Mouse (Mus musculus): ENCODE measurements around the gene Tcp10b. TPM values are rescaled to one million over a fixed set of nuclear protein-coding genes. Genes with fewer than 3 reads are reported as not detected.

Tcp10b gene
- 0.14 and 0.31 TPM in 2 replicates for polyA plus RNA-seq (2021; fragmentation: Nextera tagmentation)
- long read RNA-seq, experiment 1, result 0 reads
- long read RNA-seq, experiment 2, partial matches to known transcripts, result 0 of 2 reads
- long read RNA-seq, experiment 2, other reads (novel, unspliced or antisense), result 2 of 2 reads

GRCm38 (mm10) chr17:13060804-13061203 lies at the start of gene Tcp10b:
Gene Tcp10b (plus strand): TSS chr17:13061104.

GRCm38 (mm10) chr17:13052124-13052813 lies 8.6 kb upstream of the Tcp10b start, which contains the start of gene Gpr31b:
Gene Gpr31b (minus strand): TSS chr17:13052296.

GRCm38 (mm10) chr17:13131710-13132109 lies 70.8 kb downstream of the Tcp10b start, which contains the start of gene Unc93a:
Gene Unc93a (minus strand): TSS chr17:13131810.

Other genes starting within 250 kb of the Tcp10b start
- 28.0 and 35.5 TPM in 2 replicates for gene Mas1, start 193.0 kb upstream of the Tcp10b start, polyA plus RNA-seq (2021; fragmentation: Nextera tagmentation)
- not detected in 2 replicates for gene Mrgprh, start 185.1 kb upstream of the Tcp10b start, polyA plus RNA-seq (2021; fragmentation: Nextera tagmentation)
- gene Pnldc1, start 150.9 kb upstream of the Tcp10b start, polyA plus RNA-seq (2021; fragmentation: Nextera tagmentation), result 0.31 and 0.90 TPM in 2 replicates
- 191 and 205 TPM in 2 replicates for gene Tcp1, start 145.4 kb upstream of the Tcp10b start, polyA plus RNA-seq (2021; fragmentation: Nextera tagmentation)
- gene Mrpl18, start 144.8 kb upstream of the Tcp10b start, polyA plus RNA-seq (2021; fragmentation: Nextera tagmentation), result 140 and 143 TPM in 2 replicates
- 3.1 and 4.7 TPM in 2 replicates for gene Acat3, start 120.5 kb upstream of the Tcp10b start, polyA plus RNA-seq (2021; fragmentation: Nextera tagmentation)
- gene Acat2, start 100.4 kb upstream of the Tcp10b start, polyA plus RNA-seq (2021; fragmentation: Nextera tagmentation), result 36.6 and 45.0 TPM in 2 replicates
- 52.3 and 72.0 TPM in 2 replicates for gene Wtap, start 66.9 kb upstream of the Tcp10b start, polyA plus RNA-seq (2021; fragmentation: Nextera tagmentation)
- gene Sod2, start 54.3 kb upstream of the Tcp10b start, polyA plus RNA-seq (2021; fragmentation: Nextera tagmentation), result 249 and 282 TPM in 2 replicates
- gene Gpr31b, start 8.8 kb upstream of the Tcp10b start, polyA plus RNA-seq (2021; fragmentation: Nextera tagmentation), result not detected in 2 replicates
- gene Unc93a, start 70.7 kb downstream of the Tcp10b start, polyA plus RNA-seq (2021; fragmentation: Nextera tagmentation), result 0.06 TPM in 1 of 2 replicates, not detected in the other
- not detected in 2 replicates for gene Smok2a, start 160.1 kb downstream of the Tcp10b start, polyA plus RNA-seq (2021; fragmentation: Nextera tagmentation)
- gene Smok2b, start 169.2 kb downstream of the Tcp10b start, polyA plus RNA-seq (2021; fragmentation: Nextera tagmentation), result not detected in 2 replicates

All from layer of hippocampus, adult 6 months (tissue).